Mouse (Mus musculus) limb, embryonic 15.5 days (tissue): ENCODE results near the gene Itga11. TPM values are rescaled to one million over a fixed set of nuclear protein-coding genes. Genes with fewer than 3 reads are reported as not detected.
"Not testable (repeated sequence)": the region's sequence is repeated elsewhere in the genome, so short reads cannot be mapped to it uniquely, and the experiment has no call there.

Source experiments
- ATAC-seq: fragments of 200-750 bp; cut with Nextera tagmentation; 2 replicates; pipeline ENCODE4 v1.8.0; 2017; ENCODE audit warnings: low read depth, moderate TSS enrichment; ENCODE audit not compliant: insufficient number of reproducible peaks, low FRiP score, low TSS enrichment
- H3K27ac ChIP-seq: fragments of 300-500 bp; sonication (generic); 2 replicates; pipeline ENCODE4 v1.5.1; 2015; ENCODE audit warnings: moderate library complexity, mild to moderate bottlenecking, inconsistent platforms
- H3K27me3 ChIP-seq: fragments of 300-500 bp; sonication (generic); 2 replicates; pipeline ENCODE4 v1.6.1; 2015; ENCODE audit warnings: inconsistent platforms
- H3K36me3 ChIP-seq: fragments of 300-500 bp; sonication (generic); 2 replicates; pipeline ENCODE4 v1.6.1; 2015; ENCODE audit warnings: inconsistent platforms
- H3K4me1 ChIP-seq: fragments of 300-500 bp; sonication (generic); 2 replicates; pipeline ENCODE4 v1.6.1; 2015; ENCODE audit warnings: inconsistent platforms
- H3K4me2 ChIP-seq: fragments of 300-500 bp; sonication (generic); 2 replicates; pipeline ENCODE4 v1.6.1; 2015; ENCODE audit warnings: mild to moderate bottlenecking, inconsistent platforms
- H3K4me3 ChIP-seq: fragments of 300-500 bp; sonication (generic); 2 replicates; pipeline ENCODE4 v1.5.1; 2015; ENCODE audit warnings: mild to moderate bottlenecking, inconsistent platforms
- H3K9ac ChIP-seq: fragments of 300-500 bp; sonication (generic); 2 replicates; pipeline ENCODE4 v1.6.1; 2015; ENCODE audit warnings: inconsistent platforms
- H3K9me3 ChIP-seq: fragments of 300-500 bp; sonication (generic); 2 replicates; pipeline ENCODE4 v1.6.1; 2016; ENCODE audit warnings: inconsistent platforms
- WGBS: fragments of 180-500 bp; shearing (Covaris S2); methylation state at CpG from one replicate; pipeline ENCODE4 v1.1.7; 2015; 5-methylcytosine and 5-hydroxymethylcytosine counted together
- polyA plus RNA-seq: library from polyadenylated mRNA; unstranded; fragments of >200 nt; fragmentation: Nextera tagmentation; extraction: Ambion mirVana; gene quantifications from 2 replicates; pipeline ENCODE4 v1.2.1, GENCODE M21; 2015

The Itga11 gene
- polyA plus RNA-seq, 1 experiment from 2014 or later = 11.2 TPM

GRCm38 (mm10) chr9:62658016-62658415, 19.6 kb upstream of the Itga11 start:
- Histone ChIP-seq H3K4me2 (no peak overlapping the region), H3K4me3 (no peak overlapping the region), H3K27me3 (no peaks in the 10 kb centered on the region), H3K27ac (no peak overlapping the region), H3K9ac (no peak overlapping the region), H3K4me1 (no peaks in the 10 kb centered on the region), H3K36me3 (no peaks in the 10 kb centered on the region), H3K9me3 (no peaks in the 10 kb centered on the region)
- WGBS = 94% methylated on average over 3 of the region's 3 CpGs
- no peak for ATAC-seq

GRCm38 (mm10) chr9:62659026-62659425, 18.6 kb upstream of the Itga11 start:
- Histone ChIP-seq H3K9ac (no peak overlapping the region), H3K4me2 (no peak overlapping the region), H3K4me1 (peaks cover 7% of the 10 kb centered on the region; the same call in 1 of the 2 replicates), H3K27me3 (no peaks in the 10 kb centered on the region), H3K9me3 (no peaks in the 10 kb centered on the region), H3K36me3 (no peaks in the 10 kb centered on the region), H3K27ac (no peak overlapping the region), H3K4me3 (no peak overlapping the region)
- WGBS = 69% methylated on average over 4 of the region's 4 CpGs
- no peak for ATAC-seq

- H3K27me3 ChIP-seq, H3K27ac ChIP-seq, H3K9me3 ChIP-seq, H3K4me3 ChIP-seq, ATAC-seq, H3K9ac ChIP-seq, H3K4me2 ChIP-seq, H3K36me3 ChIP-seq: not testable (repeated sequence)
- peaks cover 11% of the 10 kb centered on the region for H3K4me1 ChIP-seq
- 89% methylated on average over 9 of the region's 9 CpGs for WGBS
Observed at GRCm38 (mm10) chr9:62660971-62661370, 16.7 kb upstream of the Itga11 start.

- Histone ChIP-seq H3K9me3 (no peaks in the 10 kb centered on the region), H3K27me3 (no peaks in the 10 kb centered on the region), H3K36me3 (no peaks in the 10 kb centered on the region), H3K9ac (no peak overlapping the region), H3K4me1 (peaks cover 11% of the 10 kb centered on the region), H3K27ac (no peak overlapping the region), H3K4me2 (no peak overlapping the region), H3K4me3 (no peak overlapping the region)
- ATAC-seq = no peak
- 24% methylated on average over 2 of the region's 2 CpGs for WGBS
Observed at GRCm38 (mm10) chr9:62663443-62663842, 14.2 kb upstream of the Itga11 start.

- no peak for ATAC-seq
- 26% methylated on average over 10 of the region's 10 CpGs for WGBS
- no peak overlapping the region for H3K27ac ChIP-seq
- H3K4me1 ChIP-seq = peaks cover 11% of the 10 kb centered on the region
- H3K9me3 ChIP-seq = no peaks in the 10 kb centered on the region
- no peak overlapping the region for H3K4me2 ChIP-seq
- H3K4me3 ChIP-seq = no peak overlapping the region
- no peak overlapping the region for H3K9ac ChIP-seq
- no peaks in the 10 kb centered on the region for H3K27me3 ChIP-seq
- no peaks in the 10 kb centered on the region for H3K36me3 ChIP-seq
Observed at GRCm38 (mm10) chr9:62664115-62664725, 13.4 kb upstream of the Itga11 start.

- Histone ChIP-seq H3K9me3 (no peaks in the 10 kb centered on the region), H3K4me1 (peaks cover 11% of the 10 kb centered on the region), H3K27me3 (no peaks in the 10 kb centered on the region), H3K4me2 (no peak overlapping the region), H3K27ac (no peak overlapping the region), H3K36me3 (no peaks in the 10 kb centered on the region), H3K9ac (no peak overlapping the region), H3K4me3 (no peak overlapping the region)
- WGBS = 74% methylated on average over 4 of the region's 4 CpGs
- no peak for ATAC-seq
Observed at GRCm38 (mm10) chr9:62665892-62666291, 11.7 kb upstream of the Itga11 start.

- WGBS = 86% methylated on average over 4 of the region's 4 CpGs
- Histone ChIP-seq H3K9ac (no peak overlapping the region), H3K9me3 (no peaks in the 10 kb centered on the region), H3K27ac (0 out of 2 replicates have a peak overlapping the region, but pooled peaks have one; percentile 1), H3K27me3 (no peaks in the 10 kb centered on the region), H3K4me1 (peaks cover 10% of the 10 kb centered on the region), H3K36me3 (no peaks in the 10 kb centered on the region), H3K4me3 (no peak overlapping the region), H3K4me2 (no peak overlapping the region)
- no peak for ATAC-seq
Observed at GRCm38 (mm10) chr9:62668503-62668902, 9.1 kb upstream of the Itga11 start.

GRCm38 (mm10) chr9:62673241-62673640, 4.4 kb upstream of the Itga11 start:
- Histone ChIP-seq H3K27me3 (peaks cover 16% of the 10 kb centered on the region), H3K9me3 (no peaks in the 10 kb centered on the region), H3K36me3 (no peaks in the 10 kb centered on the region), H3K27ac (no peak overlapping the region), H3K4me2 (no peak overlapping the region), H3K4me1 (peaks cover 13% of the 10 kb centered on the region), H3K4me3 (no peak overlapping the region), H3K9ac (no peak overlapping the region)
- no peak for ATAC-seq
- 68% methylated on average over 7 of the region's 7 CpGs for WGBS

- H3K36me3 ChIP-seq = no peaks in the 10 kb centered on the region
- no peak overlapping the region for H3K9ac ChIP-seq
- no peak overlapping the region for H3K4me2 ChIP-seq
- H3K9me3 ChIP-seq = no peaks in the 10 kb centered on the region
- peaks cover 29% of the 10 kb centered on the region for H3K27me3 ChIP-seq
- WGBS = 61% methylated on average over 1 of the region's 1 CpGs
- H3K27ac ChIP-seq = no peak overlapping the region
- no peak overlapping the region for H3K4me3 ChIP-seq
- ATAC-seq = no peak
- H3K4me1 ChIP-seq = peaks cover 27% of the 10 kb centered on the region
Observed at GRCm38 (mm10) chr9:62675172-62675571, 2.5 kb upstream of the Itga11 start.

GRCm38 (mm10) chr9:62678550-62679155, 1.0 kb downstream of the Itga11 start:
- WGBS = 8% methylated on average over 22 of the region's 22 CpGs
- ATAC-seq = no peak; the same call in 1 of the 2 replicates
- Histone ChIP-seq H3K4me1 (peaks cover 27% of the 10 kb centered on the region), H3K9ac (peak overlapping the region; percentile 54), H3K36me3 (no peaks in the 10 kb centered on the region), H3K9me3 (no peaks in the 10 kb centered on the region), H3K27ac (peak overlapping the region; percentile 57), H3K4me2 (peak overlapping the region; percentile 89), H3K27me3 (peaks cover 33% of the 10 kb centered on the region), H3K4me3 (peak overlapping the region; percentile 50)

- H3K27ac ChIP-seq = no peak overlapping the region
Observed at GRCm38 (mm10) chr9:62679398-62679797, 1.8 kb downstream of the Itga11 start.

GRCm38 (mm10) chr9:62684311-62684710, 6.7 kb downstream of the Itga11 start:
- no peaks in the 10 kb centered on the region for H3K9me3 ChIP-seq
- no peak for ATAC-seq
- no peak overlapping the region for H3K4me3 ChIP-seq
- no peak overlapping the region for H3K9ac ChIP-seq
- peaks cover 5% of the 10 kb centered on the region; the same call in 1 of the 2 replicates for H3K4me1 ChIP-seq
- WGBS = 71% methylated on average over 7 of the region's 7 CpGs
- H3K27ac ChIP-seq = no peak overlapping the region
- H3K4me2 ChIP-seq = no peak overlapping the region
- H3K27me3 ChIP-seq = 0 out of 2 replicates have a peak, but pooled peaks cover 9% of the 10 kb centered on the region
- H3K36me3 ChIP-seq = no peaks in the 10 kb centered on the region

More at GRCm38 (mm10) chr9:62679398-62679797, 1.8 kb downstream of the Itga11 start:
- H3K4me1 ChIP-seq = peaks cover 27% of the 10 kb centered on the region
- WGBS = 55% methylated on average over 4 of the region's 4 CpGs
- peak overlapping the region; percentile 89 for H3K4me2 ChIP-seq
- no peak overlapping the region for H3K9ac ChIP-seq
- H3K9me3 ChIP-seq = no peaks in the 10 kb centered on the region
- peak overlapping the region; percentile 50 for H3K4me3 ChIP-seq
- H3K27me3 ChIP-seq = peaks cover 33% of the 10 kb centered on the region
- ATAC-seq = no peak
- H3K36me3 ChIP-seq = no peaks in the 10 kb centered on the region
